ENCODE assay signal across 8 mouse cellular contexts in the genomic region with DNA sequence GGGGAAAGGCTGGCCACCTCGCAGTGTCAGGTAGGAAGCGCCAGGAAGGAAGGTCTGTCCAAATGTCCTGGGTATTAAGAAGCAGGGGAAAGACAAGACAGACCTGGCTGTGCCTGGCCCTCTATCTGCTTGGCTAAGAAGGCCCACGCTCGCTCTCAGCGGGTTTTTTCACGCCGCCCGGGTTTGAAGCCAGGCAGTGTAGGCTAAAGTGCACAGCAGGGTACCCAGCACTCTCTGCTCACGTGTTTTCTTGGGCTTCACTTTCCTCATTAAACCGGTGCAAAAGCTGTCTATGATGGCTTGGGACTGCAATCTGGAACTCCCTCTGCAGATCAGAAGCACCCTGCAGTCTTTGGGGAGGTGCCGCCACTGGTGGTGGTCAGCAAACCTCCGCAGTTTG. TPM values are rescaled to one million over a fixed set of nuclear protein-coding genes. Genes with fewer than 3 reads are reported as not detected.
DNase-seq lines count a peak whose midpoint lies in the region; ATAC-seq and TF ChIP-seq lines count a peak whose summit lies in the region.

No protein-coding gene starts in this region.

- TF ChIP-seq POLR2A in embryonic fibroblast, embryonic 13.5 days (IDR thresholded peaks at IDR 0.05; ENCODE audit: low read depth, low read length) = no peak

- ATAC-seq in lung, embryonic 14.5 days (ENCODE audit: insufficient read depth) = peak; percentile 1; the same call in 1 of the 2 replicates
- ATAC-seq in kidney, postnatal 0 days (replicated peaks; ENCODE audit: low FRiP score, low read depth) = no peak
- ATAC-seq in neural tube, embryonic 15.5 days (ENCODE audit: low FRiP score) = no peak; the same call in 1 of the 2 replicates

- H3K4me1 ChIP-seq in lung, embryonic 14.5 days (ENCODE audit: insufficient read depth) = peaks cover 6% of the 10 kb centered on the region; the same call in 1 of the 2 replicates
- H3K4me1 ChIP-seq in embryonic fibroblast, embryonic 13.5 days (ENCODE audit: control insufficient read depth, insufficient read depth, low read length) = no peaks in the 10 kb centered on the region
- H3K4me1 ChIP-seq in kidney, postnatal 0 days (replicated peaks; ENCODE audit: insufficient read depth, low read length) = no peaks in the 10 kb centered on the region
- H3K4me1 ChIP-seq in neural tube, embryonic 15.5 days = peaks cover 30% of the 10 kb centered on the region

- peak overlapping the region; percentile 100 for H3K4me2 ChIP-seq in lung, embryonic 14.5 days
- H3K4me2 ChIP-seq in kidney, postnatal 0 days (ENCODE audit: low read length) = peak overlapping the region; percentile 99
- peak overlapping the region; percentile 100 for H3K4me2 ChIP-seq in neural tube, embryonic 15.5 days

- DNase-seq in lung, embryonic 14.5 days = no peak
- no peak for DNase-seq in lung, postnatal 25 days (ENCODE audit: low spot score)
- DNase-seq in kidney, postnatal 0 days (ENCODE audit: low spot score) = no peak
- DNase-seq in c-Kit-positive CD71-positive TER-119-positive erythroid progenitor cells, embryonic 14.5 days (ENCODE audit: low spot score) = no peak
- DNase-seq in natural killer cell, adult 2 months (ENCODE audit: low spot score in 2 of 2) = no peak
- DNase-seq in layer of hippocampus, adult 9-10 months (ENCODE audit: low spot score) = no peak

- no peak for TF ChIP-seq CTCF in lung, embryonic 14.5 days (IDR thresholded peaks at IDR 0.05; ENCODE audit: low read depth)
- TF ChIP-seq CTCF in embryonic fibroblast, embryonic 13.5 days (IDR thresholded peaks at IDR 0.05; ENCODE audit: borderline replicate concordance, insufficient read depth, low read length) = no peak
- TF ChIP-seq CTCF in kidney, postnatal 0 days (IDR thresholded peaks at IDR 0.05; ENCODE audit: low read depth) = no peak

- peak overlapping the region; percentile 67 for H3K4me3 ChIP-seq in lung, embryonic 14.5 days (ENCODE audit: low read depth, low read length)
- peak overlapping the region; percentile 62 for H3K4me3 ChIP-seq in embryonic fibroblast, embryonic 13.5 days (ENCODE audit: insufficient read depth, low read length)
- peak overlapping the region; percentile 71 for H3K4me3 ChIP-seq in kidney, postnatal 0 days (replicated peaks; ENCODE audit: low read depth, low read length)
- peak overlapping the region; percentile 75 for H3K4me3 ChIP-seq in neural tube, embryonic 15.5 days (replicated peaks)

- peak overlapping the region; percentile 65; the same call in 1 of the 2 replicates for H3K9ac ChIP-seq in lung, embryonic 14.5 days
- H3K9ac ChIP-seq in kidney, postnatal 0 days (ENCODE audit: low read depth, low read length) = no peak overlapping the region
- peak overlapping the region; percentile 73 for H3K9ac ChIP-seq in neural tube, embryonic 15.5 days (replicated peaks)

- peaks cover 18% of the 10 kb centered on the region for H3K27me3 ChIP-seq in lung, embryonic 14.5 days (ENCODE audit: insufficient read depth, low read length)
- H3K27me3 ChIP-seq in kidney, postnatal 0 days (ENCODE audit: insufficient read depth, low read length) = no peaks in the 10 kb centered on the region
- H3K27me3 ChIP-seq in neural tube, embryonic 15.5 days (replicated peaks) = peaks cover 25% of the 10 kb centered on the region

- H3K36me3 ChIP-seq in lung, embryonic 14.5 days (ENCODE audit: insufficient read depth) = no peaks in the 10 kb centered on the region
- no peaks in the 10 kb centered on the region for H3K36me3 ChIP-seq in kidney, postnatal 0 days (ENCODE audit: insufficient read depth, low read length)
- H3K36me3 ChIP-seq in neural tube, embryonic 15.5 days = no peaks in the 10 kb centered on the region

- 16% methylated on average over 12 of the region's 12 CpGs for WGBS in lung, embryonic 14.5 days
- 16% methylated on average over 12 of the region's 12 CpGs for WGBS in kidney, postnatal 0 days
- WGBS in neural tube, embryonic 15.5 days = 13% methylated on average over 12 of the region's 12 CpGs

- H3K9me3 ChIP-seq in lung, embryonic 14.5 days (ENCODE audit: low read depth, low read length) = no peaks in the 10 kb centered on the region
- no peaks in the 10 kb centered on the region for H3K9me3 ChIP-seq in kidney, postnatal 0 days (replicated peaks; ENCODE audit: low read length)
- no peaks in the 10 kb centered on the region for H3K9me3 ChIP-seq in neural tube, embryonic 15.5 days (replicated peaks)

- no peak overlapping the region for H3K27ac ChIP-seq in lung, embryonic 14.5 days (ENCODE audit: low read depth)
- no peak overlapping the region for H3K27ac ChIP-seq in embryonic fibroblast, embryonic 13.5 days (ENCODE audit: insufficient read depth, low read length)
- H3K27ac ChIP-seq in kidney, postnatal 0 days = peak overlapping the region; percentile 91; the same call in 1 of the 2 replicates
- 0 out of 2 replicates have a peak overlapping the region, but pooled peaks have one; percentile 6 for H3K27ac ChIP-seq in neural tube, embryonic 15.5 days (replicated peaks)

RNA-seq across cellular contexts. Expression of a gene that starts 0.6 kb away (rescaled TPM):
- polyA plus RNA-seq in lung, embryonic 14.5 days (2014; fragmentation: Nextera tagmentation; extraction: Ambion mirVana) = 8.1 and 10.9 TPM in 2 replicates
- 1.1 and 1.8 TPM in 2 replicates for polyA plus RNA-seq in embryonic fibroblast, embryonic 13.5 days (2011; ENCODE audit: insufficient read length, low read depth, missing spikeins)
- polyA plus RNA-seq in kidney, postnatal 0 days (2015; fragmentation: Nextera tagmentation; extraction: Ambion mirVana) = 17.1 and 20.8 TPM in 2 replicates
- 16.9 and 18.5 TPM in 2 replicates for polyA plus RNA-seq in neural tube, embryonic 15.5 days (2015; fragmentation: Nextera tagmentation; extraction: Ambion mirVana)

RNA-seq across cellular contexts. Expression of a gene that starts 24.5 kb away (rescaled TPM):
- 0.74 and 0.78 TPM in 2 replicates for polyA plus RNA-seq in lung, embryonic 14.5 days (2014; fragmentation: Nextera tagmentation; extraction: Ambion mirVana)
- 3.1 and 4.0 TPM in 2 replicates for polyA plus RNA-seq in embryonic fibroblast, embryonic 13.5 days (2011; ENCODE audit: insufficient read length, low read depth, missing spikeins)
- 42.8 and 47.1 TPM in 2 replicates for polyA plus RNA-seq in kidney, postnatal 0 days (2015; fragmentation: Nextera tagmentation; extraction: Ambion mirVana)
- polyA plus RNA-seq in neural tube, embryonic 15.5 days (2015; fragmentation: Nextera tagmentation; extraction: Ambion mirVana) = 60.1 and 68.2 TPM in 2 replicates

RNA-seq across cellular contexts. Expression of a gene that starts 33.2 kb away (rescaled TPM):
- polyA plus RNA-seq in lung, embryonic 14.5 days (2014; fragmentation: Nextera tagmentation; extraction: Ambion mirVana) = 0.43 and 0.57 TPM in 2 replicates
- polyA plus RNA-seq in embryonic fibroblast, embryonic 13.5 days (2011; ENCODE audit: insufficient read length, low read depth, missing spikeins) = 0.95 and 3.1 TPM in 2 replicates
- polyA plus RNA-seq in kidney, postnatal 0 days (2015; fragmentation: Nextera tagmentation; extraction: Ambion mirVana) = 0.48 and 0.71 TPM in 2 replicates
- polyA plus RNA-seq in neural tube, embryonic 15.5 days (2015; fragmentation: Nextera tagmentation; extraction: Ambion mirVana) = 7.5 and 7.7 TPM in 2 replicates

Comparison
In these comparisons a context has a peak if more than half of its experiments do, and no peak if none do; other contexts are left out.
1. H3K27ac ChIP-seq: peak in kidney, postnatal 0 days (single experiment) and neural tube, embryonic 15.5 days (single experiment); none in lung, embryonic 14.5 days (single experiment) and embryonic fibroblast, embryonic 13.5 days (single experiment).
2. Peak in every context shown above with its lines, with median percentiles within 50 percentile points of each other: H3K4me2 ChIP-seq and H3K4me3 ChIP-seq.